Mouse (Mus musculus): ENCODE measurements around the gene Ccdc34.

Ccdc34 gene

DNA sequence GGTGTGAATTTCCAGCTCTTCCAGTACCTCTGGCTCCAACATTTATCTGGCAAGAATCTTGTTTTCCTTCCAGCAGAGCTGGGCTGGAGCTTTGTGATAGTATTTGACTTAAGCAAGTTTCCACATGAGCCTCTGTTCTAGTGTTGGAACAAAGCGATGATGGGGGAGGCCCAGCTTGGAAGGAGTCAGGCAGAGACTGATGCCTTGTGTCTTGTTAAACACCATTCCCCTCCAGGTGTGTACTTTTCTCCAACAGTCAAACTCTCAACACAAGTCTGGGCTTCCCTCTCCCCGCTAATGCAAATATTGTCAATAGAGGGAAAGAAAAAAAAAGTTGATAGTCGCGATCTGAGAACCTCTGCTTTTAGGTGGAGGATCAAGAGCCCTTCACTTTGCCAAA is 196.7 kb downstream of the Ccdc34 start:
- no peak for DNase-seq (ENCODE audit: low spot score in 2 of 2)

DNA sequence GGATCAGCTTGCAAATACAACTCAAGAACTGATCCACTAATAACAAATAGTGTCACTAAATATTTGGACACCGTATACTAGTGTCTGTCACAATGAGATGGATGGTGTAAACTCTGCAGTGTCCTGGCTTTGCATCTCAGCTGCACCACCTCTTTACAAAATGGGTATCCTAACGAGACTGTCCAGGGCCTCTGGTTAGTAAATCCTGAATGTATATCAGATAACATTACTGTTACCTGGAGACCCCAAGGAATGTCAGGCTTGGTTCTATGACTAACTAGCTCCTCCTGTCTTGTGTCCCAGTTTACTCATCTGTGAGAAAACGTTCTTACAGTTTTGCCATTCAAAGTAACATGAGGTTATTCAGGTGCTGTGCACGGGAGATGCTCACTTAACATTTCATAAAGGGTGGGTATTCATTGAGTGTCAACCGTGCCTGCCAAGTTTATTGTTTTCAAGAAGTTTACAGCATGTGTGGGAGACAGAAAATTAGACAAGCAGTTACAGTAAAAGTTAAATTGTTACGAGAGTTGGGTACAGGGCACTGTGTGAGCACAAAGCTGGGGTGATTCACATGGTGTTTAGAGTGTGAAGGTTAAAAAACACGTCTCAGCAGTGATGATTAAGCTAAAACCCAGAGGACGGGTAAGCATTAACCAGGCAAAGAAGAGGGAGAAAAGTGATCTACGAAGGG is 197.5 kb downstream of the Ccdc34 start:
- DNase-seq (ENCODE audit: low spot score in 2 of 2) = no peak

DNA sequence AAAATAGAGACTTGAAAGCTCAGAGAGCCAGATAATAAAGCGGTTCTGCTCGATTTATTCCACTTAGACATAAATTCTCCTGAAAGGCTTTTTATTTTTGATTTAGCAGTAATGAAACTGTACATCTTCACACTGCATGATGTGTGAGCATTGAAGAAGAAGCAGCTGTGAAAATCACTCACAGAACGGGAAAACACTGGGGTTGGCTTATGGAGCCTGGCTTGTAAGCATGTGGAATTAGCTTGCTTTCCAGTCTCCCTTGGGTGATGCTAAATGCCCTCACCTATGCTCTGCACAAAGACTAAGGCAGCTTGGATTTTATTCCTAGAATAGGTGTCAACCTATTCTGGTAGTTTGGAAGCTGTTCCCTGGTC is 198.1 kb downstream of the Ccdc34 start:
- DNase-seq (ENCODE audit: low spot score in 2 of 2) = no peak

DNA sequence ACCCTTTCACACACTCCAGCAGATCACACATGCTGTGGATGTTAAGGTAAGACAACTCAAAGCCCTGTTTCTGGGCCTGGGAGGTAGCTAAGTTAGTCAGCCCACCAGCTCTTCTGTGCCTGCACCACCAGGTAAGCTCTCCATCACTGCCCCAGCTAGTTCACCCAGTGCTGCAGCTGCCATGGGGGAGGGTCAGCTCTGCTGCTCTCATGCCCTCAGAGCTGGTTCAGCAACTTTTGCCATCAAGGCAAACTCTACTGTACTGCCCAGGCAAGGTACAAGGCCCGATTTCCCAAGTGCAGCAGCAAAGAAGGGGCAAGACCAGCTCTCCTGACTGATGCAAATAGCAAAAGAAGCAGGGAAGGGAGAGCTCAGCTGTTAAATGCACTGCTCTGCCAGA is 202.9 kb downstream of the Ccdc34 start:
- DNase-seq (ENCODE audit: low spot score in 2 of 2) = no peak

DNA sequence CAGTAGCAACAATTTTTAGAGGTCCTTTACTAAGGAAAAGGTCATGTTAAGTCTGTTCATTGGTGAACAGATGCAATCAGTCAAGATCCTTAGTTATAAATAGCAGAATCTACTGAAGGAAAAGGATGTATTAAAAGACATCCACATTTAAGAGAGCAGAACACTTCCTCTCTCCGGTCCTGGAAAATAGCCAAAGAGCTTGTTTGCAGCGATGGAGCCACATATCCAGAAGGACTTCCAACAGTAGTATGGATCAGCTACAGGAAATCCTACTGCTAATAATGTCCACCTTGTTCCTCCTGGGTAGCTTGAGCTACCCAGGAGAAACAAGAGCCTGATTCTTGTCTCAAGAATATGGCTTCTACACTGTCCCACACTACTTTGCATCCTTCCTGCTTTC is 205.2 kb downstream of the Ccdc34 start:
- no peak for DNase-seq (ENCODE audit: low spot score in 2 of 2)
